Mouse (Mus musculus) adrenal gland, postnatal 4 days (tissue): ENCODE results near the gene Angpt4. TPM values are rescaled to one million over a fixed set of nuclear protein-coding genes. Genes with fewer than 3 reads are reported as not detected.

Source experiments
- DNase-seq, 2 experiments: peaks; one replicate each; pipeline ENCODE4 v3.0.0; 2021 to 2022; ENCODE audit warnings: low spot score in 2 of 2, mixed read lengths in 2 of 2
- total RNA-seq, 2 experiments: library from RNA; stranded (reverse); gene quantifications; 2 replicates each; pipeline ENCODE4 v1.2.3; 2021

The Angpt4 gene
- total RNA-seq, 2 experiments from 2014 or later: 0.48 to 0.62 TPM

DNA sequence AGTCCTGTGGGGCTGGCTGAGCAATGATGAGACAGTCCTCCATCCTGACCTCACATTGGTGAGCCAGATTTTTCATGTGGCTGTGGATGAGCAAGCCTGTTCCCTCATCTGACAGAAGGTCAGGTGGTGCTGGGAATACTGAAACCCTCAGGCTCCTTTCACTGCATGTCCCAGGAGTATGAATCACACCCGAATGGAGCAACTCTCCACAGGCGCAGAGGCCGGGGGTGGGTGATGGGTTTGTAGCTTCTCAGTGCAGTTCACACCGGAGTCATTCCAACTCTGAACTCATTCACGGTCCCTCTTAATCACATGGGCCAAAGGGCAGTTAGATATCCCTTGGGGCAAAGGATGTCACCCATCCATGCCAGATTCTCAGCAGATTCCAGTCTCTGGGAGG is 3.1 kb downstream of the Angpt4 start:
- DNase-seq: no peak

- no peak for DNase-seq
These were observed 4.1 kb downstream of the Angpt4 start for GRCm38 (mm10) chr2:151915111-151915510.

- DNase-seq: no peak
These were observed 5.2 kb downstream of the Angpt4 start for GRCm38 (mm10) chr2:151916061-151916831.

DNA sequence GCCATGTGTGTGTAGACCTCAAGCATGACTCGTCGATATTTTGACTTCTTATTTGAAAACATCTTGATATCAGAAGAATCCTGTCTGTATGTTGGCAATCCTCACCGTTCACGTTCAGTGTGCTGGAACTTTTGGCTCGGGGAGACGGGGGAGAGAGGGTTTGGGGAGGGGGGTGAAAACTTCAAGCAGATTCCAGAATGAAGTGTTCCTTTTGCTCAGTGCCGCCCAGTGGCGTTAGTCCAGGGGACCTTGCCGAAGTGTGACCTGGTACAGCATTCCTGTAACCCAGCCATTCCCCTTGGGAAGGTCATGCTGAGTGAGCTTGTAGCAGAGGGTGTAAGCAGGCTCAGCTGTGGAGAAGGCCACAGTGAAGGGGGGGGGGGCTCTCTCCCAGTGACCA is 8.1 kb downstream of the Angpt4 start:
- DNase-seq: no peak

GRCm38 (mm10) chr2:151921068-151921467 is 10.1 kb downstream of the Angpt4 start:
- DNase-seq: no peak

- DNase-seq: no peak
These were observed 10.6 kb downstream of the Angpt4 start for GRCm38 (mm10) chr2:151921596-151921995.

GRCm38 (mm10) chr2:151924276-151924675 is 13.3 kb downstream of the Angpt4 start:
- DNase-seq: no peak

- no peak for DNase-seq
These were observed 14.7 kb downstream of the Angpt4 start for GRCm38 (mm10) chr2:151925715-151926114.

- no peak for DNase-seq
These were observed 16.1 kb downstream of the Angpt4 start for GRCm38 (mm10) chr2:151927103-151927502.

GRCm38 (mm10) chr2:151930389-151931074 is 19.5 kb downstream of the Angpt4 start:
- DNase-seq: peak; percentile 70 to 78

DNA sequence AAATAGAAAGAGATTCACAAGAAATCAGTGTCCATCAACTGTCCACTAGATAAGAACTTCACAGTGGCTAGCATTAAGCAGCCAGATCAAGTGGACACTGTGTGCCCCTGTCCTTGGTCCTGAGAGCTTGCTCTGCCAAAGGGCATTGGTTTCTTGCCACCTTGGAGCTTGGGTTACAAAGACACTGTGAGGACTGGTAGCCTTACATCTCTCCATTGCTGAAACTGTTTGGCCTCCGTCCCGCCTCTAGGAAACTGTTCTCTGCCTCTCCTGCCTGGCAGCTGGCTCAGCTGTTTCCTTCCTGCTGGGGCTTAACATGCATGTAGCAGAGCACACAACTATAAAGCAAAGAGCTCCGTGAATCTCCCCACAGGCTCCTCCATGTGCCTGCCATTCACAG is 26.9 kb downstream of the Angpt4 start:
- no peak for DNase-seq

- DNase-seq: no peak
These were observed 27.8 kb downstream of the Angpt4 start for GRCm38 (mm10) chr2:151938780-151939200.

GRCm38 (mm10) chr2:151939651-151940420 is 28.8 kb downstream of the Angpt4 start:
- DNase-seq: no peak

DNA sequence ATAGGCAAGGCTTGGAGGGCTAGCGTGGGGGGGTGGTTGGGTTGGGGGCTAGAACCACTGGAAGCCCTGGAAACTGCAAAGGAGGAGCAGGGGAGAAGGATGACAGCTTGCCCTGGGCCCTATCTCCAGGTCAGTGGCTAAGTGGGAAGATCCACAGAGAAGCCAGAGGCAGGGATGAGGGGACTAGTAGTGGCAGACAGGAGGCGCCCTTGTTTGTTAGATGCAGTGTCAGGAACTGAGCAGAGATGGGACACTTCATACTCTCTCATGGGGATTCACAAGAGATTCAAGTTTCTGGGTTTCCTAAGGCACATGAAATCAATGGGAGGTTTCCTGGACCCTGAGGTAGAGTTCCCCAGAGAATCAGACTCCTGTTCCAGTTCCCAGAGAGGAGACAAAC is 30.3 kb downstream of the Angpt4 start:
- no peak for DNase-seq

- DNase-seq: no peak
These were observed 33.1 kb downstream of the Angpt4 start for GRCm38 (mm10) chr2:151944106-151944505.

GRCm38 (mm10) chr2:151947617-151948016 is 36.6 kb downstream of the Angpt4 start:
- DNase-seq: no peak

GRCm38 (mm10) chr2:151948311-151948710 is 37.3 kb downstream of the Angpt4 start:
- DNase-seq: no peak

- no peak for DNase-seq
These were observed 38.2 kb downstream of the Angpt4 start for GRCm38 (mm10) chr2:151949082-151949774.

DNA sequence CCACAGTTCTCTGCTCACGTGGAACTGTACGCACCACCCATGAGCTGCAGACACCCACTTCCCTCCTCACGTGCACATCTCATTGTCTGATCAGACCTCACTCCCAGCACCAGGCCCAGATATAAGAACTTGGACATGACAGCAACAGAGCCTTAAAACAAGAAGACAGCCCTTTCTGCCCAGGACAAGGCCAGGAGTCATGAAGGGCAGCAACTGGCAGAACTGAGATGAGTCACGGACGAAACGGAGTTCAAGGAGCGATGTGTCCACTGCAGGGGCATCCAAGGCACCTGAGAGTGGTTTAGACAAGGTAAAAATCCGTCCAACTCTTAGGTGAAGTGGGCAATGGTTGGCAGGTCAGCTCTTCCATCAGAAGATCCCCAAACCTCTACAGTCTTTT is 42.7 kb downstream of the Angpt4 start:
- DNase-seq: no peak

DNA sequence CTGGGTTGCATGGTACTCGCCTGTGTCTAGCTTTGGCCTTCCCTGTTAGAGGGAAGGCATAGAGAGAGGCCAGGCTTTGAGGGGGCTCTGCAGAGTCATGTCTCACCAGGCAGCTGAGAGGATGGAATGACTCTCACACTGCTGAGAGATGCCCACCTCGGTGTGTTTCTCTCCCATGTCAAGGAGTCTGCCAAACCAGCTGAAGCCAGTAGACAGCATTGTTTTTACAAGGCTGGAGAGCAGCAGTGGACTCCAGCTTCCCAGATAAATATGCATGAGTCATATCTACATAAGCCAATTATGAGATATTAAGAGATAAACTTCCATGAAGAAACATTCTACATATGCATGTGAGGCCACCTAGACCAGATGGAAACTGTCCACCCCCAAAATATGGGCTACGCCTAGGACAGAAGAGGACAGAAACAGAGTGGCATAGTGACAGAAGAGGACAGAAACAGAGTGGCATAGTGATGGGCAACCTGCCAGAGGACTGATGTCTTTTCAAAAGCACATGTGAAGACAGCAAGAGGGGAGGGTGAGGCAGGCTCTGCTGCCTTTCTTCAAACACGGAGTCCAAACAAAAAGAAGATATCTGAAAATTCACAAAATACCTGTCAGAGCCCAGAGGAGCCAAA is 45.6 kb downstream of the Angpt4 start:
- no peak for DNase-seq

DNA sequence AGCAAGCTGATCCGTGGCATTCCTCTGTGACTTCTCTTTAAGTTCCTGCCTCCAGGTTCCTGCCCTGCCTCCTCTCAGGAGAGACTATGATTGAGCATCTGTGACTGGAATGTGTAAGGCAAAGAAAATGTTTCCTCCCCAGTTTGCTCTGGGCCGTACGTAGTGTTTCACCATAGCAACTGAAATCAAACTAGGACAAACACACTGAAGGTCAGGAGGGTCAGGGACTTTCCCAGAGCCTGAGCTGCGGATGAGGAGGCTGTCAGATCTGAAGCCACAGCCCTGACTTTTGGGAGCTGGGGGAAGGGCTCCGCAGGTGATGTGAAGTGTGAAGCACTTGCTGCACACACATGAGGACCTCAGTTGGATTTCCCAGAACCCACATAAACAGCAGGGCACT is 48.3 kb downstream of the Angpt4 start:
- DNase-seq: no peak
